Mouse (Mus musculus) liver, embryonic 12.5 days (tissue): ENCODE measurements around the gene Bex3. TPM values are rescaled to one million over a fixed set of nuclear protein-coding genes. Genes with fewer than 3 reads are reported as not detected.

Experiments
- ATAC-seq: fragments of 200-750 bp; cut with Nextera tagmentation; 2 replicates; pipeline ENCODE4 v1.8.0; 2017; ENCODE audit warnings: moderate number of reproducible peaks, mild to moderate bottlenecking, moderate library complexity
- H3K27ac ChIP-seq: fragments of 300-500 bp; sonication (generic); 2 replicates; pipeline ENCODE4 v1.5.1; 2016; ENCODE audit warnings: mild to moderate bottlenecking
- H3K27me3 ChIP-seq: fragments of 300-500 bp; sonication (generic); replicated peaks from 2 replicates; pipeline ENCODE4 v1.6.1; 2016; ENCODE audit warnings: mild to moderate bottlenecking, moderate library complexity
- H3K36me3 ChIP-seq: fragments of 300-500 bp; sonication (generic); 2 replicates; pipeline ENCODE4 v1.6.1; 2016; ENCODE audit warnings: mild to moderate bottlenecking, moderate library complexity
- H3K4me1 ChIP-seq: fragments of 300-500 bp; sonication (generic); 2 replicates; pipeline ENCODE4 v1.6.1; 2016
- H3K4me2 ChIP-seq: fragments of 300-500 bp; sonication (generic); 2 replicates; pipeline ENCODE4 v1.6.1; 2016; ENCODE audit warnings: mild to moderate bottlenecking, moderate library complexity
- H3K4me3 ChIP-seq: fragments of 300-500 bp; sonication (generic); 2 replicates; pipeline ENCODE4 v1.5.1; 2016; ENCODE audit warnings: mild to moderate bottlenecking, moderate library complexity
- H3K9ac ChIP-seq: fragments of 300-500 bp; sonication (generic); 2 replicates; pipeline ENCODE4 v1.6.1; 2016; ENCODE audit warnings: mild to moderate bottlenecking, moderate library complexity
- H3K9me3 ChIP-seq: fragments of 300-500 bp; sonication (generic); replicated peaks from 2 replicates; pipeline ENCODE4 v1.6.1; 2016; ENCODE audit warnings: mild to moderate bottlenecking, moderate library complexity
- WGBS: fragments of 180-500 bp; shearing (Covaris S2); methylation state at CpG from one replicate; pipeline ENCODE4 v1.1.7; 2016; ENCODE audit not compliant: insufficient replicate concordance; 5-methylcytosine and 5-hydroxymethylcytosine counted together
- polyA plus RNA-seq: library from polyadenylated mRNA; unstranded; fragments of >200 nt; fragmentation: Nextera tagmentation; extraction: Ambion mirVana; gene quantifications from 2 replicates; pipeline ENCODE4 v1.2.1, GENCODE M21; 2016

The Bex3 gene
- polyA plus RNA-seq, 1 experiment from 2014 or later = 279 TPM

DNA sequence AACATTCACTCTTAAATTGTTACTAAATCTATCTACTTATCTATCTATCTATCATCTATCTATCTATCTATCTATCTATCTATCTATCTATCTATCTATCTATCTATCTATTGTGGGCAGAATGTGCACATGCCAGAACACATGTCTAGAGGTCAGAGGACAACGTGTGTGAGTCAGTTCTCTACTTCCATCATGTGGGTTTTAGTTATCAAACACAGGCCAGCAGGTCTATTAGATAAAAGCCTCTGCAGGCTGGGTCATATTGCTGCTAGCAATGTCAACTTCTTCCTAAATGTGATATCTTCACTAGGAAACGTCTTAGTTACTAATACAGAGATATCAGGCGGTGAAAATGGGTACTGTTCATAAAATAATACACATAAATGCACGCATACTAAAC lies 49.9 kb downstream of the Bex3 start:
- Histone ChIP-seq H3K36me3 (no peaks in the 10 kb centered on the region), H3K4me1 (no peaks in the 10 kb centered on the region), H3K27me3 (no peaks in the 10 kb centered on the region), H3K27ac (no peak overlapping the region), H3K4me3 (no peak overlapping the region), H3K9ac (no peak overlapping the region), H3K9me3 (no peaks in the 10 kb centered on the region), H3K4me2 (no peak overlapping the region)
- ATAC-seq = no peak
- 35% methylated on average over 4 of the region's 4 CpGs for WGBS

Other genes starting within 250 kb of the Bex3 start
- 18.0 and 21.2 TPM in 2 replicates for gene Arxes1, start 236.9 kb upstream of the Bex3 start, polyA plus RNA-seq
- gene Bex2, start 202.0 kb upstream of the Bex3 start, polyA plus RNA-seq = 191 and 194 TPM in 2 replicates
- 0.17 and 0.20 TPM in 2 replicates for gene Nxf3, start 185.0 kb upstream of the Bex3 start, polyA plus RNA-seq
- 201 and 211 TPM in 2 replicates for gene Bex4, start 131.3 kb upstream of the Bex3 start, polyA plus RNA-seq
- 182 and 192 TPM in 2 replicates for gene Tceal8, start 97.9 kb upstream of the Bex3 start, polyA plus RNA-seq
- gene Tceal5, start 66.4 kb upstream of the Bex3 start, polyA plus RNA-seq = 5.2 and 5.8 TPM in 2 replicates
- 0.98 and 1.4 TPM in 2 replicates for gene Tceal7, start 55.5 kb upstream of the Bex3 start, polyA plus RNA-seq
- gene Bex1, start 54.7 kb upstream of the Bex3 start, polyA plus RNA-seq = 147 and 153 TPM in 2 replicates
- 223 and 224 TPM in 2 replicates for gene Tceal9, start 25.2 kb upstream of the Bex3 start, polyA plus RNA-seq
- gene Kir3dl1, start 247.7 kb downstream of the Bex3 start, polyA plus RNA-seq = not detected in 2 replicates